Mouse (Mus musculus) adrenal gland, postnatal 36 days (tissue): ENCODE measurements around the gene Ephb6. TPM values are rescaled to one million over a fixed set of nuclear protein-coding genes. Genes with fewer than 3 reads are reported as not detected.

ENCODE experiments used
- DNase-seq, 2 experiments: peaks; one replicate each; pipeline ENCODE4 v3.0.0; 2021; ENCODE audit warnings: mixed read lengths in 1 of 2
- total RNA-seq, 2 experiments: library from RNA; stranded (reverse); gene quantifications; 2 replicates each; pipeline ENCODE4 v1.2.3; 2021

Ephb6 gene
- total RNA-seq, 2 experiments from 2014 or later = 4.4 to 19.0 TPM

DNA sequence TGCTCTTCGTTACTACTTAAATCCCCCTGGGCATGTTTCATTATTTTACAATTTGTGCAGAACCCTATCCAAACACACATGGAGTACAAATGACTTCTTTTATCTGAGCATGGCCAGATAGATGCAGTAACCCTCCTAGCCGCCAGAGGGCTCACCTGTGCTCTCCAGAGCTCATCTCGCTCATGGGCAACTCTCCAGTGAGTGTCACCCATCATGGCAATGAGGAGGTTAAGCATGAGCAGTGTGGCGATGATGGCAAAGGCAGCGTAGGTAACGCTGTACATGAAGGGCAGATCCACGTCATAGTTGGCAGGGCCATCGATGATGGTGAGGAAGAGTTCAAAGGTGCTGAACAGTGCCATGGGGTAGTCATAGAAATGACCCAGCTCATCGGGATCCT, 17.4 kb downstream of the Ephb6 start:
- no peak for DNase-seq

GRCm38 (mm10) chr6:41628180-41628579, 22.9 kb downstream of the Ephb6 start:
- no peak for DNase-seq

- no peak for DNase-seq
These were observed 25.5 kb downstream of the Ephb6 start for GRCm38 (mm10) chr6:41630791-41631190.

GRCm38 (mm10) chr6:41631549-41631948, 26.3 kb downstream of the Ephb6 start:
- no peak for DNase-seq

GRCm38 (mm10) chr6:41635211-41635610, 29.9 kb downstream of the Ephb6 start:
- no peak for DNase-seq

GRCm38 (mm10) chr6:41636178-41636577, 30.9 kb downstream of the Ephb6 start, which contains the start of gene Trpv6:
TSS of gene Trpv6 (minus strand) at chr6:41636405.
- no peak for DNase-seq

GRCm38 (mm10) chr6:41637393-41637792, 32.1 kb downstream of the Ephb6 start:
- no peak for DNase-seq

GRCm38 (mm10) chr6:41637927-41638506, 32.7 kb downstream of the Ephb6 start:
- DNase-seq = no peak

- DNase-seq = no peak
These were observed 35.2 kb downstream of the Ephb6 start for GRCm38 (mm10) chr6:41640449-41640848.

- DNase-seq = no peak
These were observed 36.0 kb downstream of the Ephb6 start for GRCm38 (mm10) chr6:41641173-41641866.

DNA sequence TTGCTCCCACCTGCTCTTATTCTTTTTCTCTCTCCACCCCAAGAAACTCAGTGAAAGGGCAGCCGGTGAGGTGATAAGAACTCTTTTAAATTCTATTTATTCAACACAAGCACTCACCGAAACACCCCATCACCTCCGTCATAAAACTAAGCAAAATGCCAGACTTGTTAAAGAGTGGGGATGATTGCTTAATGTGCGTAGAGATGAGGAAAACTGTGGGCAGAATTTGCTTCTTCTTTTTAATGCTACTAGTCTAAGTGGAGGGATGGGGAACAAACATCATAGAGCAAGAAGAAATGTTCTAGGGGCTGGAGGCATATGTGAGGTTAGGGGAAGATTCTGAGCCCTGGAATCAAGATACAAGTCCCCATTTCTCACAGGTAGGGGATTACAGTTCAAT, 37.5 kb downstream of the Ephb6 start:
- no peak for DNase-seq

- DNase-seq = no peak
These were observed 37.9 kb downstream of the Ephb6 start for GRCm38 (mm10) chr6:41643227-41643626.

GRCm38 (mm10) chr6:41646220-41646619, 40.9 kb downstream of the Ephb6 start:
- no peak for DNase-seq

GRCm38 (mm10) chr6:41646672-41647071, 41.4 kb downstream of the Ephb6 start:
- DNase-seq = no peak

GRCm38 (mm10) chr6:41653173-41653572, 47.9 kb downstream of the Ephb6 start:
- no peak for DNase-seq

- DNase-seq = no peak
These were observed 49.4 kb downstream of the Ephb6 start for GRCm38 (mm10) chr6:41654648-41655047.

DNA sequence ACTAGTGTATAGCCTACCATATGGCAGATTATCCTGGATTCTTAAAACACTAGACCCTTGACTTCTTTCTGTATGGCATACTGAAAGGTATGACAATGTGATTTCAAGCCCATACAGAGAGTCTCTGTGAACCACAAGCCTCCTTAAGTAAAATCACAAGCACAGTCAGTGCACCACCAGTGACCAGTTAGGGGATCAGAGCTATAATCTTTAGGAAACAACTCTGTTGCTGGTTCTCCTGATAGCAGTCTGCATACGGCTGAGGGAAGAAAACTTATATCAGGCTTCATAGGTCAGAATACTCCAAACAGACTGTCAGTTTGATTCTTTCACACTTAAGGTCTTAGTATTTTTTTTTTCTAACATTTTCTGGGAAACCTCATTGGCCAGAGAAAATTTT, 53.2 kb downstream of the Ephb6 start:
- DNase-seq = no peak

DNA sequence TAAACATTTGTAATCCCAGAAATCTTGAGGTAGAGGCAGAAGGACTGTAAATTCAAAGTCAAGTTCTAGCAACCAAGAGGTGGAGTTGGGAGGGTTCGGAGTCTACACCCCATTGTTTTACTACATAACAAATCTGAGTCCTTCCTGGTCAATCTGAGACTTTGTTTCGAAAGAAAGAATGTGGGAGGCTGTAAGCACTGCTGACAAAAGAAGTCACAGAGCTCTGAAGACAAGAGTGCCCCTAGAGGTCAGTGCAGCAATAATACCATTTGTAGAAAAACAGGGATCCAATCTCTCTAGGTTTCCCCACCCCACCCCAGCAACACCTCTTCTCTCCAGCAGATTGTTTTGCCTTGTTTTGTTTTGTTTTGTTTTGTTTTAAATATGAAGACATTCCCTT, 57.0 kb downstream of the Ephb6 start:
- DNase-seq = peak in 1 of 2 experiments; percentile 2

Other genes starting within 250 kb of the Ephb6 start
- gene Prss3, start 227.8 kb upstream of the Ephb6 start, total RNA-seq = not detected
- gene Gm5771, start 213.1 kb upstream of the Ephb6 start, total RNA-seq = not detected
- not detected for gene Gm10334, start 159.3 kb upstream of the Ephb6 start, total RNA-seq
- gene Prss1, start 146.6 kb upstream of the Ephb6 start, total RNA-seq = not detected
- gene Prss2, start 83.7 kb upstream of the Ephb6 start, total RNA-seq = not detected
- not detected for gene Trpv6, start 30.9 kb downstream of the Ephb6 start, total RNA-seq
- gene Trpv5, start 75.3 kb downstream of the Ephb6 start, total RNA-seq = under 1 TPM in 1 of 2 experiments, not detected in 1; 0.10 TPM
- not detected for gene Llcfc1, start 78.9 kb downstream of the Ephb6 start, total RNA-seq
- not detected for gene Kel, start 98.9 kb downstream of the Ephb6 start, total RNA-seq
- gene Olfr459, start 169.7 kb downstream of the Ephb6 start, total RNA-seq = not detected
- not detected for gene Pip, start 242.1 kb downstream of the Ephb6 start, total RNA-seq
- gene Sval2, start 247.5 kb downstream of the Ephb6 start, total RNA-seq = not detected